Mouse (Mus musculus) bone marrow macrophage, adult 2 months (primary cell): ENCODE data around the gene Theg.

Experiments used
- CTCF ChIP-seq: IDR thresholded peaks from 2 replicates; pipeline ENCODE4 v1.5.1; 2012; ENCODE audit warnings: low read depth, mild to moderate bottlenecking, low read length, moderate library complexity
- POLR2A ChIP-seq: IDR thresholded peaks from 2 replicates; pipeline ENCODE4 v1.6.1; 2012; ENCODE audit warnings: mild to moderate bottlenecking, low read depth, low read length, borderline replicate concordance

- TF ChIP-seq POLR2A: no peak
- TF ChIP-seq CTCF: no peak
These were observed 2.0 kb downstream of the Theg start for GRCm38 (mm10) chr10:79585136-79585535.
